8 mouse cellular contexts compared by ENCODE assay signal in the genomic region with DNA sequence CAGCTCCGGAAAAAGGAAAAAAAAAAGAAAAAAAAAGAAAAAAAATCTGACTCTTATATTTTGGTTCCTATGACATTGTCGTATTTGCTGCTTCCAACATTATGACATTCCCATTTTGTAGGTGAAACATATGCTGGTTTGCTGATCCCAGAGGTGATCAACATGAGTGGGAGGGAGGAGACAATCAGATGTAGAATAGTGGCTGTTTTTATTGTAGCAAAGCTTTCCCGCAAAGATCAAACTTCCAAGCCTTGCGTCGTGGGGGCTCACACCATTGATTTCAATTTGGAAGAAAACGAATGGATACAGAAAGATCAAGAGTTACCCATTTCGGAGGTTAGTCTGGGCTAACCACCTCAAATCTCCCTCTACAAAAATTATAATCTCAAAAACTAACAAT. TPM values are rescaled to one million over a fixed set of nuclear protein-coding genes. Genes with fewer than 3 reads are reported as not detected.
A peak's percentile ranks its signal among the peaks of the same experiment; 100 is the strongest.
DNase-seq lines count a peak whose midpoint lies in the region; ATAC-seq lines count a peak whose summit lies in the region.

No protein-coding gene starts in this region.

- whole genome bisulfite sequencing in kidney, embryonic 14.5 days = 27% methylated on average over 7 of the region's 7 CpGs
- 30% methylated on average over 7 of the region's 7 CpGs for WGBS in embryonic facial prominence, embryonic 10.5 days
- WGBS in hindbrain, embryonic 15.5 days = 20% methylated on average over 7 of the region's 7 CpGs
- 21% methylated on average over 7 of the region's 7 CpGs for WGBS in midbrain, embryonic 15.5 days

- intact Hi-C loops in left cerebral cortex, postnatal 10 days (cut with DNase I) = loop anchor here (5.0 kb wide), 1 partner anchor 576 kb away; no protein-coding TSS in a partner anchor

- H3K36me3 ChIP-seq in kidney, embryonic 14.5 days (ENCODE audit: control insufficient read depth, insufficient read depth, low read length) = no peaks in the 10 kb centered on the region
- H3K36me3 ChIP-seq in embryonic facial prominence, embryonic 10.5 days (replicated peaks) = no peaks in the 10 kb centered on the region
- no peaks in the 10 kb centered on the region for H3K36me3 ChIP-seq in hindbrain, embryonic 15.5 days
- H3K36me3 ChIP-seq in midbrain, embryonic 15.5 days (replicated peaks) = no peaks in the 10 kb centered on the region

- peak overlapping the region; percentile 54 for H3K4me3 ChIP-seq in kidney, embryonic 14.5 days (ENCODE audit: low read length)
- H3K4me3 ChIP-seq in embryonic facial prominence, embryonic 10.5 days = peak overlapping the region; percentile 66
- H3K4me3 ChIP-seq in hindbrain, embryonic 15.5 days = peak overlapping the region; percentile 44
- H3K4me3 ChIP-seq in midbrain, embryonic 15.5 days = peak overlapping the region; percentile 60

- no peaks in the 10 kb centered on the region for H3K9me3 ChIP-seq in kidney, embryonic 14.5 days (ENCODE audit: control insufficient read depth, low read length)
- H3K9me3 ChIP-seq in embryonic facial prominence, embryonic 10.5 days = no peaks in the 10 kb centered on the region
- H3K9me3 ChIP-seq in hindbrain, embryonic 15.5 days = no peaks in the 10 kb centered on the region
- no peaks in the 10 kb centered on the region for H3K9me3 ChIP-seq in midbrain, embryonic 15.5 days

- no peak for ATAC-seq in kidney, embryonic 14.5 days (ENCODE audit: low FRiP score, low TSS enrichment)
- ATAC-seq in hindbrain, embryonic 15.5 days (ENCODE audit: low FRiP score, low read depth) = no peak
- no peak for ATAC-seq in midbrain, embryonic 15.5 days (replicated peaks)

- H3K4me2 ChIP-seq in kidney, embryonic 14.5 days (replicated peaks; ENCODE audit: low read depth, low read length) = peak overlapping the region; percentile 57
- peak overlapping the region; percentile 58 for H3K4me2 ChIP-seq in hindbrain, embryonic 15.5 days
- H3K4me2 ChIP-seq in midbrain, embryonic 15.5 days = peak overlapping the region; percentile 65

- peak overlapping the region; percentile 55; the same call in 1 of the 2 replicates for H3K27ac ChIP-seq in kidney, embryonic 14.5 days (ENCODE audit: low read depth, low read length)
- peak overlapping the region; percentile 83 for H3K27ac ChIP-seq in embryonic facial prominence, embryonic 10.5 days (replicated peaks)
- peak overlapping the region; percentile 93 for H3K27ac ChIP-seq in hindbrain, embryonic 15.5 days (replicated peaks)
- H3K27ac ChIP-seq in midbrain, embryonic 15.5 days = peak overlapping the region; percentile 95

- H3K9ac ChIP-seq in kidney, embryonic 14.5 days (ENCODE audit: low read depth, low read length) = peak overlapping the region; percentile 55
- peak overlapping the region; percentile 64 for H3K9ac ChIP-seq in hindbrain, embryonic 15.5 days
- H3K9ac ChIP-seq in midbrain, embryonic 15.5 days = peak overlapping the region; percentile 55

- no peaks in the 10 kb centered on the region for H3K27me3 ChIP-seq in kidney, embryonic 14.5 days (ENCODE audit: control insufficient read depth, insufficient read depth, low read length)
- H3K27me3 ChIP-seq in embryonic facial prominence, embryonic 10.5 days (replicated peaks; ENCODE audit: low read depth, poor library complexity, severe bottlenecking) = no peaks in the 10 kb centered on the region
- no peaks in the 10 kb centered on the region for H3K27me3 ChIP-seq in hindbrain, embryonic 15.5 days
- H3K27me3 ChIP-seq in midbrain, embryonic 15.5 days (replicated peaks) = no peaks in the 10 kb centered on the region

- no peaks in the 10 kb centered on the region for H3K4me1 ChIP-seq in kidney, embryonic 14.5 days (ENCODE audit: control insufficient read depth, insufficient read depth, low read length)
- peaks cover 12% of the 10 kb centered on the region for H3K4me1 ChIP-seq in embryonic facial prominence, embryonic 10.5 days
- peaks cover 16% of the 10 kb centered on the region for H3K4me1 ChIP-seq in hindbrain, embryonic 15.5 days (replicated peaks)
- H3K4me1 ChIP-seq in midbrain, embryonic 15.5 days = peaks cover 21% of the 10 kb centered on the region

- no peak for DNase-seq in kidney, postnatal 14 days
- no peak for DNase-seq in embryonic facial prominence, embryonic 10.5 days (ENCODE audit: low spot score)
- DNase-seq in layer of hippocampus, postnatal 14 days (ENCODE audit: low spot score in 2 of 2) = no peak
- DNase-seq in layer of hippocampus, adult 18-20 months (ENCODE audit: low spot score in 2 of 2) = no peak
- DNase-seq in left cerebral cortex, postnatal 10 days (ENCODE audit: extremely low spot score in 1 of 2, low spot score in 2 of 2) = no peak

RNA-seq across cellular contexts. Expression of a gene that starts 1.3 kb away (rescaled TPM):
- polyA plus RNA-seq in kidney, embryonic 14.5 days (2014; fragmentation: Nextera tagmentation; extraction: Ambion mirVana) = 2.1 TPM in 2 replicates
- polyA plus RNA-seq in embryonic facial prominence, embryonic 10.5 days (2016; fragmentation: Nextera tagmentation; extraction: Ambion mirVana) = 0.88 and 1.3 TPM in 2 replicates
- 3.5 and 4.9 TPM in 2 replicates for polyA plus RNA-seq in hindbrain, embryonic 15.5 days (2015; fragmentation: Nextera tagmentation; extraction: Ambion mirVana)
- 5.3 and 6.1 TPM in 2 replicates for polyA plus RNA-seq in midbrain, embryonic 15.5 days (2015; fragmentation: Nextera tagmentation; extraction: Ambion mirVana)
- total RNA-seq in layer of hippocampus, postnatal 14 days (2021) = 1 to 10 TPM; 4.1 to 5.9 TPM
- 1 to 10 TPM; 4.8 to 6.9 TPM for total RNA-seq in layer of hippocampus, adult 18-20 months (2021)
- total RNA-seq in left cerebral cortex, postnatal 10 days (2021) = 1 to 10 TPM; 4.6 to 5.5 TPM

RNA-seq across cellular contexts. Expression of a gene that starts 18.2 kb away (rescaled TPM):
- polyA plus RNA-seq in kidney, embryonic 14.5 days (2014; fragmentation: Nextera tagmentation; extraction: Ambion mirVana) = 2.6 TPM in 2 replicates
- polyA plus RNA-seq in embryonic facial prominence, embryonic 10.5 days (2016; fragmentation: Nextera tagmentation; extraction: Ambion mirVana) = 2.3 and 3.1 TPM in 2 replicates
- 8.1 and 8.5 TPM in 2 replicates for polyA plus RNA-seq in hindbrain, embryonic 15.5 days (2015; fragmentation: Nextera tagmentation; extraction: Ambion mirVana)
- 8.9 and 11.1 TPM in 2 replicates for polyA plus RNA-seq in midbrain, embryonic 15.5 days (2015; fragmentation: Nextera tagmentation; extraction: Ambion mirVana)
- total RNA-seq in layer of hippocampus, postnatal 14 days (2021) = 1 to 10 TPM; 5.0 to 6.6 TPM
- 1 to 10 TPM; 6.2 to 6.3 TPM for total RNA-seq in layer of hippocampus, adult 18-20 months (2021)
- total RNA-seq in left cerebral cortex, postnatal 10 days (2021) = 1 to 10 TPM; 8.1 to 8.6 TPM

RNA-seq across cellular contexts. Expression of a gene that starts 21.3 kb away (rescaled TPM):
- 7.5 and 8.7 TPM in 2 replicates for polyA plus RNA-seq in kidney, embryonic 14.5 days (2014; fragmentation: Nextera tagmentation; extraction: Ambion mirVana)
- polyA plus RNA-seq in embryonic facial prominence, embryonic 10.5 days (2016; fragmentation: Nextera tagmentation; extraction: Ambion mirVana) = 9.5 and 10.8 TPM in 2 replicates
- 13.8 and 14.2 TPM in 2 replicates for polyA plus RNA-seq in hindbrain, embryonic 15.5 days (2015; fragmentation: Nextera tagmentation; extraction: Ambion mirVana)
- 17.7 and 18.2 TPM in 2 replicates for polyA plus RNA-seq in midbrain, embryonic 15.5 days (2015; fragmentation: Nextera tagmentation; extraction: Ambion mirVana)
- 1 to 10 TPM; 5.7 to 5.9 TPM for total RNA-seq in layer of hippocampus, postnatal 14 days (2021)
- 1 to 10 TPM; 7.5 to 8.6 TPM for total RNA-seq in layer of hippocampus, adult 18-20 months (2021)
- total RNA-seq in left cerebral cortex, postnatal 10 days (2021) = 10 to 100 TPM in 1 of 2 experiments, 1 to 10 TPM in 1; 8.9 to 10.2 TPM

RNA-seq across cellular contexts. Expression of a gene that starts 30.7 kb away (rescaled TPM):
- 4.1 and 5.5 TPM in 2 replicates for polyA plus RNA-seq in kidney, embryonic 14.5 days (2014; fragmentation: Nextera tagmentation; extraction: Ambion mirVana)
- 7.1 and 7.6 TPM in 2 replicates for polyA plus RNA-seq in embryonic facial prominence, embryonic 10.5 days (2016; fragmentation: Nextera tagmentation; extraction: Ambion mirVana)
- 13.6 and 14.7 TPM in 2 replicates for polyA plus RNA-seq in hindbrain, embryonic 15.5 days (2015; fragmentation: Nextera tagmentation; extraction: Ambion mirVana)
- polyA plus RNA-seq in midbrain, embryonic 15.5 days (2015; fragmentation: Nextera tagmentation; extraction: Ambion mirVana) = 14.6 TPM in 2 replicates
- 10 to 100 TPM in 1 of 2 experiments, 1 to 10 TPM in 1; 9.8 to 10.9 TPM for total RNA-seq in layer of hippocampus, postnatal 14 days (2021)
- 10 to 100 TPM in 1 of 2 experiments, 1 to 10 TPM in 1; 9.8 to 10.1 TPM for total RNA-seq in layer of hippocampus, adult 18-20 months (2021)
- 10 to 100 TPM; 14.0 to 15.7 TPM for total RNA-seq in left cerebral cortex, postnatal 10 days (2021)

RNA-seq across cellular contexts. Expression of a gene that starts 36.8 kb away (rescaled TPM):
- not detected in 2 replicates for polyA plus RNA-seq in kidney, embryonic 14.5 days (2014; fragmentation: Nextera tagmentation; extraction: Ambion mirVana)
- 0.40 and 0.42 TPM in 2 replicates for polyA plus RNA-seq in embryonic facial prominence, embryonic 10.5 days (2016; fragmentation: Nextera tagmentation; extraction: Ambion mirVana)
- 7.0 and 8.4 TPM in 2 replicates for polyA plus RNA-seq in hindbrain, embryonic 15.5 days (2015; fragmentation: Nextera tagmentation; extraction: Ambion mirVana)
- 5.9 and 7.5 TPM in 2 replicates for polyA plus RNA-seq in midbrain, embryonic 15.5 days (2015; fragmentation: Nextera tagmentation; extraction: Ambion mirVana)
- total RNA-seq in layer of hippocampus, postnatal 14 days (2021) = 10 to 100 TPM; 21.0 to 21.7 TPM
- total RNA-seq in layer of hippocampus, adult 18-20 months (2021) = 10 to 100 TPM; 20.3 to 21.6 TPM
- total RNA-seq in left cerebral cortex, postnatal 10 days (2021) = 10 to 100 TPM; 14.7 to 15.7 TPM
